Mouse (Mus musculus) liver, postnatal 0 days (tissue): ENCODE measurements around the gene Ganab.

Experiments used
- CTCF ChIP-seq: sonication (generic); IDR thresholded peaks from 2 replicates; pipeline ENCODE4 v1.5.1; 2016; ENCODE audit warnings: antibody characterized with exemption, low read depth
- EP300 ChIP-seq: IDR thresholded peaks from 2 replicates; pipeline ENCODE4 v1.6.1; 2016; ENCODE audit warnings: antibody characterized with exemption, low read depth, mild to moderate bottlenecking

DNA sequence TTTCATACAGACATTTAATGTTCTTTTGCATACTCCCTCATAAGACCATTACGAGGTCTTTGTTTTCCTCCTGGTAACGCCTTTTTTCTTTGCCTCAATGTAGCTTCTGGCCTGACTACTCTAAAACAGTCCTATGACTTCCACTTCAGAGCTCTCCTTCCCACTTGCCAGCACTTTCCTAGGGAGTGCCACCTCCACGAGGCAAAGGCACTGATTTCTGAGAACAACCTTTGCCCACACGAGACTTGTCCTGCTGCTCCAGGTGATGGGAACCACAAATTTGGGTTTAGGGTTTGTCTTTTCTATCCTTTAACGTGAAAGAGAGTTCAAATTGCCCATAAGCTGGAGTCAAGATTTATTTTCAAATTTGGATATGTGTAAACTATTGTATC is 68.3 kb downstream of the Ganab start:
- TF ChIP-seq CTCF (no peak), EP300 (no peak)
